9 mouse cellular contexts compared by ENCODE assay signal in the genomic region with DNA sequence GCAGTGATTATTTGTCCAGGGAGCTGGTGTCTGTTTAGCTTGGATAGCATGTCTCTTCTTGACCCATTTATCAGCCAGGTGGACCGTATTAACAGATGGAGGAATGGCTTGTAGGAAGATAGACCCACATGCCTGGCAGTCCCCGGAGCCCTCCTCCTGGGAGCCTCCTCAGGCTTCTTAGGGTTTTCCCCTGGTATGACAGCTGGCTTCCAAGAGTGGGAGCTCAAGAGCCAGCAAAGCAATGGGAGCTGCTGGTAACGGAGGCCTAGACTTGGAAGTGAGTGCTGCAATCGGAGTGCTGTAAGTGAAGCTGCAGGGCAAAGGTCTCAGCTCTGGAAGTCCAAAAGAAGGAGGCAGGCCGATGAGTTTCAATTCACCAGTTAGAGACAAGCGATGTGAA. TPM values are rescaled to one million over a fixed set of nuclear protein-coding genes. Genes with fewer than 3 reads are reported as not detected.
DNase-seq lines count a peak whose midpoint lies in the region.
"Had no signal": no experiment of that assay in that cellular context is flagged by ENCODE, and none has a peak within 500 bp of the region (broad histone marks: within the 10 kb centered on the region; RNA-seq: fewer than 3 reads in every experiment).

No protein-coding gene starts in this region.

- no peaks in the 10 kb centered on the region for H3K4me1 ChIP-seq in midbrain, embryonic 10.5 days

- DNase-seq in gastrocnemius, adult 8-10 months (ENCODE audit: low spot score in 2 of 2), result peak; percentile 6 to 8
- DNase-seq in gastrocnemius, postnatal 4 days (ENCODE audit: low spot score in 2 of 2), result no peak
- peak; percentile 24 for DNase-seq in NIH3T3 (ENCODE audit: low read depth)
- peak; percentile 53 for DNase-seq in embryo, embryonic 11 days
- DNase-seq in layer of hippocampus, postnatal 36 days, result peak; percentile 19 to 21
- DNase-seq in spleen, adult 12 weeks (ENCODE audit: low spot score), result no peak
- DNase-seq in lung, postnatal 25 days (ENCODE audit: low spot score), result no peak
- DNase-seq in midbrain, embryonic 10.5 days (ENCODE audit: low spot score), result no peak

- no peak overlapping the region for H3K4me3 ChIP-seq in midbrain, embryonic 10.5 days
- H3K4me3 ChIP-seq: myocyte had no signal

- 49% methylated on average over 6 of the region's 6 CpGs for WGBS in midbrain, embryonic 10.5 days

- no peaks in the 10 kb centered on the region for H3K36me3 ChIP-seq in midbrain, embryonic 10.5 days

- no peak overlapping the region for H3K27ac ChIP-seq in midbrain, embryonic 10.5 days (replicated peaks)

- H3K27me3 ChIP-seq in midbrain, embryonic 10.5 days (ENCODE audit: low read depth, poor library complexity, severe bottlenecking), result no peaks in the 10 kb centered on the region

- H3K9me3 ChIP-seq in midbrain, embryonic 10.5 days (replicated peaks), result no peaks in the 10 kb centered on the region

RNA-seq across cellular contexts. Expression of a gene that starts 37.3 kb away (rescaled TPM):
- 10 to 100 TPM; 19.1 to 24.4 (median 20.1) TPM for total RNA-seq in gastrocnemius, adult 8-10 months (2022)
- 10 to 100 TPM; 26.6 to 27.2 TPM for total RNA-seq in gastrocnemius, postnatal 4 days (2021)
- total RNA-seq in layer of hippocampus, postnatal 36 days (2021), result 10 to 100 TPM; 27.7 to 28.8 TPM
- 63.4 and 70.3 TPM in 2 replicates for polyA plus RNA-seq in midbrain, embryonic 10.5 days (2016; fragmentation: Nextera tagmentation; extraction: Ambion mirVana)

Comparison
In these comparisons a context has a peak if more than half of its experiments do, and no peak if none do; other contexts are left out.
1. DNase-seq: peak in gastrocnemius, adult 8-10 months (2 of 2), NIH3T3 (single experiment), embryo, embryonic 11 days (single experiment) and layer of hippocampus, postnatal 36 days (2 of 2); none in gastrocnemius, postnatal 4 days (0 of 2), spleen, adult 12 weeks (single experiment), lung, postnatal 25 days (single experiment) and midbrain, embryonic 10.5 days (single experiment).